Mouse (Mus musculus): ENCODE measurements around the gene Tesk1.

Gene Tesk1

GRCm38 (mm10) chr4:43419801-43420281, 21.9 kb upstream of the Tesk1 start:
- no peak for DNase-seq

GRCm38 (mm10) chr4:43420305-43420704, 21.4 kb upstream of the Tesk1 start:
- DNase-seq: peak; percentile 74 to 81

GRCm38 (mm10) chr4:43421632-43422240, 20.0 kb upstream of the Tesk1 start:
- no peak for DNase-seq

- DNase-seq: no peak
These were observed 18.3 kb upstream of the Tesk1 start for GRCm38 (mm10) chr4:43423267-43423934.

GRCm38 (mm10) chr4:43424072-43424471, 17.7 kb upstream of the Tesk1 start:
- no peak for DNase-seq

GRCm38 (mm10) chr4:43425197-43425596, 16.5 kb upstream of the Tesk1 start:
- DNase-seq: no peak

GRCm38 (mm10) chr4:43425648-43426380, 15.9 kb upstream of the Tesk1 start:
- no peak for DNase-seq

- no peak for DNase-seq
These were observed 15.3 kb upstream of the Tesk1 start for GRCm38 (mm10) chr4:43426487-43426886.

GRCm38 (mm10) chr4:43427501-43428179, 14.1 kb upstream of the Tesk1 start:
- no peak for DNase-seq

- no peak for DNase-seq
These were observed 13.4 kb upstream of the Tesk1 start for GRCm38 (mm10) chr4:43428180-43428861.

- DNase-seq: no peak
These were observed 12.8 kb upstream of the Tesk1 start, which contains the start of gene Fam166b for GRCm38 (mm10) chr4:43428946-43429345. TSS of gene Fam166b (minus strand) at chr4:43429134.

- peak; percentile 86 to 87 for DNase-seq
These were observed 10.0 kb upstream of the Tesk1 start for GRCm38 (mm10) chr4:43431690-43432089.

- DNase-seq: no peak
These were observed 8.9 kb upstream of the Tesk1 start for GRCm38 (mm10) chr4:43432832-43433231.

GRCm38 (mm10) chr4:43442044-43442443, 305 bp downstream of the Tesk1 start:
- peak; percentile 99 to 100 for DNase-seq

- peak; percentile 65 to 76 for DNase-seq
These were observed 970 bp downstream of the Tesk1 start for GRCm38 (mm10) chr4:43442456-43443361.

GRCm38 (mm10) chr4:43443511-43443910, 1.8 kb downstream of the Tesk1 start:
- no peak for DNase-seq

- no peak for DNase-seq
These were observed 5.5 kb downstream of the Tesk1 start for GRCm38 (mm10) chr4:43447251-43447650.

- DNase-seq: peak; percentile 47 to 50
These were observed 6.8 kb downstream of the Tesk1 start for GRCm38 (mm10) chr4:43448554-43448953.

- DNase-seq: no peak
These were observed 10.6 kb downstream of the Tesk1 start for GRCm38 (mm10) chr4:43452315-43452714.

- DNase-seq: no peak
These were observed 11.7 kb downstream of the Tesk1 start for GRCm38 (mm10) chr4:43453413-43453812.
